Mouse (Mus musculus): ENCODE measurements around the gene Tas2r130.
"Not testable (repeated sequence)": the region's sequence is repeated elsewhere in the genome, so short reads cannot be mapped to it uniquely, and the experiment has no call there.

Tas2r130 gene

DNA sequence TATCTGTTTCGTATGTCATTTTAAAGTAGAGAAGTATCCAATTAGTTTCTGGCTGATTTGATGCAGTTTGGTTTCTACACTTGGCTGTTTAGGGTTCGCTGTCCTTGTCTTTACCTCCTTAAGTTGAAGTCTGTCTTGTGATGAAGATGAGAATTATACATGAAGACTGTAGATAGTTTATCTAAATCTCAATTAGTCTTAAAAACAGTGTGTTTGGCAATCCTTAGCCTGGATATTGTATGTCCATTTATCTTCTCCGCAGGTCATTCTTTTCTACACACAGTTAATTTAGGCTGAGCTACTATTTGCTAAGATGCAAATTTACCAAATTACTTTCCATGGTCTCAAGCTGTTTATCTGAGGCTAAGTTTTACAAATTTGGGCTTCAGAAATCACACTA, at the start of gene Tas2r130:
Tas2r130 (minus strand) TSS at position 101 of the 400 bp plus-strand sequence.
- DNase-seq (ENCODE audit: low spot score in 2 of 2), result no peak

DNA sequence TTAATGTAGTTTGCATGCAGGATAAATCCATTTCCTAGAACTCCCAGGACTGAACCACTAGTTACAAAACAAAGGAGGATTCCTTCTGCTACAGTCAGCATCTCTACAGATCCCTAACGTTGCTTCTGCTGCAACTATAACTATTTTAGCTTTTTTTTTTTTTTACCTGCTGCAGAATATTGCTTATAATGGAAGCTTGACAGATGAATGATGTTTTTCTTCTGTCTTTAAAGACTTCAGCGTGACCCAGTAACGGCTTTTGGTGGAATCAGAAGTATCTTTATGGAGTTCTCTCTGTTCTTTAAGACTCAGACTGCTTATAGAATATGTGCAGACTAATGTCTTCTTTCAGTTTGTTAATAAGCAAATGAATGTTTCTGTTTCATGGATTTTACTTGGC, 48.1 kb upstream of the Tas2r130 start, which contains the start of gene Tas2r106:
Tas2r106 (minus strand) TSS at position 101 of the 400 bp plus-strand sequence.
- no peak for DNase-seq (ENCODE audit: low spot score in 2 of 2)

DNA sequence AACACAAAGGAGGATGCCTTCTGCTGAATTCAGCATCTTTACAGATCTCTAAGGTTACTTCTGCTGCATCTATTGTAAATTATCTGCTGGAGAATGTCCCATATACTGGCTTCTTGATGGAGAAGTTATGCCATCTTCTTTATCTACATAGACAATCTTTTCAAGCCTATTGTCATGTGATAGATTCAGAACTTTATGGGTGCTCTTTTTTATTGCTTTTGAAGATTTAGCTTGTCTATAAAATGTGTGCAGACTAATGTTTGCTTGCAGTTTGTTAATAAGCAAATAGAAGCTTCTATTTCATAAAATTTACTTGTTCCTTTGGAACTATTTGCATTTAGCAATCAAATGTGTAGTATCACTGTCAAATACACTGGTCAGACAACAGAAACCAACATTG, 29.3 kb upstream of the Tas2r130 start, which contains the start of gene Tas2r107:
Tas2r107 (minus strand) TSS at position 101 of the 400 bp plus-strand sequence.
- no peak for DNase-seq (ENCODE audit: low spot score in 2 of 2)

DNA sequence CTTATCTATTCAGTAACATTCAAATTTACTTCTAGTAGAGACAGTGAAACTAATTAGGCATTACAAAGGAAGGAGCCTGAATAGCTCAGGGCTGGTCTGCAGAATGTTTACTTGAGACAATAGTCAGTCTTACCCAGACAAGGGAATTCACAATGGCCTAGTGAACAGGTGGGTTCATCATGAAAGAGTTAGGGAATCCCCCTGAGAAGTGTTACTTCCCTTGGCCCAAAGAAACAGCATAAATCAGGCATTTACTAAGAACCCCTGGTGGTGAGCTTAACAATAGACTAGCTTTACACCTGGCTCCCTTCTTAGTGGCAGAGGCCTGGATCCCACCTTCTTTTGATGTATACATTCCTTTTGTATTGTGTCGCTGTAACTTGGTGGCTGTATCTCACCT, 20.8 kb downstream of the Tas2r130 start:
- DNase-seq (ENCODE audit: low spot score in 2 of 2), result not testable (repeated sequence)

DNA sequence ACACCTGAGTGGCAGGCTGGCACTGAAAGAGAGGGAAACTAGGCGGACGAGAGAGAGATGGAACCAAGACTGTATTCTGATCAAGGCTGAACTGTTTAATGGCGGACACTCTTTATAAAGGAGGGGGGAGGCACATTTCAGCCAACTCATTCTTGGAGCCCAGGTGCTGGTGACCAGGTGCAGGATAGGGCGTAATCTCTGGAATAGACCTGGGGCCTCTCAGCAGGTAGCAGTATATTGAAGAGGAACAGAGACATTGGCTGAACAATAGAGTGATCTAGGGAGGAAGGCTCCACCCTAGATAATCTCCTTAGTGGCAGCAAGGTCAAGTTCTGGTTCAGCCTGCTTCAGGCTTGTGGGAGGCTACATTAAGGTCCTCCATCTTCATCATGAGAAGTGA, 25.9 kb downstream of the Tas2r130 start:
- DNase-seq (ENCODE audit: low spot score in 2 of 2), result no peak

Data from urinary bladder, postnatal 4 days (tissue).